Mouse (Mus musculus): ENCODE measurements around the gene Dnajb3. TPM values are rescaled to one million over a fixed set of nuclear protein-coding genes. Genes with fewer than 3 reads are reported as not detected.
A peak's percentile ranks its signal among the peaks of the same experiment; 100 is the strongest.

The Dnajb3 gene
- 13.2 and 13.5 TPM in 2 replicates for polyA plus RNA-seq (2015; fragmentation: Nextera tagmentation; extraction: Ambion mirVana)

DNA sequence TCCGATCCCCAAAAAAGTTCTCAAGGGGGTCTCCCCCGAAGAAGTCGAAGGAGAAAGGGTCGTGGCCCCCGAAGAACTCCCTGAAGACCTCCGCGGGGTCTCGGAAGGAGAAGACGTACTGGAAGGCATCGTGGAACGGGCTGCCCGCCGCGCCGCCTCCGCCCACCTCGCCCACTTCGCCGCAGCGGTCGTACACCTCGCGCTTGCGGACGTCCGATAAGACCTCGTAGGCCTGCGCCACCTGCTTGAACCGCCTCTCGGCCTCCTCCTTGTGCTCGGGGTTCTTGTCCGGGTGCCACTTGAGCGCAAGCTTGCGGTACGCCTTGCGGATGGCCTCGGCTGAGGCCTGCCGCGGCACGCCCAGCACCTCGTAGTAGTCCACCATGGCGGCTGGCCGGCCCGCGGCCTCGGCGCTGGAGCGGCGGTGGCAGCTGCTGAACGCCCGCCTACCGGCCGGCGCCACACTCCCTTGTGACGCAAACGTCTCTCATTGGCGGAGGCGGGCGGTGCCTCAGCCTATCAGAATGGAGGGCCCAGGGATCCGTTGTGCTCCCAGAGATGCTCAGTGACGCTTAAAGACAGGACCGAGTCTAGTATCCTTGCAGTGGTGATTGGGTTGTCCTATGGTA lies at the start of gene Dnajb3:
Dnajb3 (minus strand) TSS at position 489 of the 629 bp plus-strand sequence.
- Histone ChIP-seq H3K36me3 (peaks cover 8% of the 10 kb centered on the region; the same call in 1 of the 2 replicates), H3K27me3 (no peaks in the 10 kb centered on the region), H3K9ac (peak within 1 kb of the TSS; percentile 55), H3K9me3 (0 out of 2 replicates have a peak, but pooled peaks cover 8% of the 10 kb centered on the region), H3K27ac (replicated peaks) (peak within 1 kb of the TSS; percentile 57; the same call in 1 of the 2 replicates), H3K4me1 (replicated peaks) (peaks cover 8% of the 10 kb centered on the region), H3K4me2 (peak within 1 kb of the TSS; percentile 77), H3K4me3 (peak within 1 kb of the TSS; percentile 46)
- ATAC-seq (ENCODE audit: low FRiP score, low read depth): peak; percentile 100
- WGBS: 6% methylated on average over 62 of the region's 62 CpGs

DNA sequence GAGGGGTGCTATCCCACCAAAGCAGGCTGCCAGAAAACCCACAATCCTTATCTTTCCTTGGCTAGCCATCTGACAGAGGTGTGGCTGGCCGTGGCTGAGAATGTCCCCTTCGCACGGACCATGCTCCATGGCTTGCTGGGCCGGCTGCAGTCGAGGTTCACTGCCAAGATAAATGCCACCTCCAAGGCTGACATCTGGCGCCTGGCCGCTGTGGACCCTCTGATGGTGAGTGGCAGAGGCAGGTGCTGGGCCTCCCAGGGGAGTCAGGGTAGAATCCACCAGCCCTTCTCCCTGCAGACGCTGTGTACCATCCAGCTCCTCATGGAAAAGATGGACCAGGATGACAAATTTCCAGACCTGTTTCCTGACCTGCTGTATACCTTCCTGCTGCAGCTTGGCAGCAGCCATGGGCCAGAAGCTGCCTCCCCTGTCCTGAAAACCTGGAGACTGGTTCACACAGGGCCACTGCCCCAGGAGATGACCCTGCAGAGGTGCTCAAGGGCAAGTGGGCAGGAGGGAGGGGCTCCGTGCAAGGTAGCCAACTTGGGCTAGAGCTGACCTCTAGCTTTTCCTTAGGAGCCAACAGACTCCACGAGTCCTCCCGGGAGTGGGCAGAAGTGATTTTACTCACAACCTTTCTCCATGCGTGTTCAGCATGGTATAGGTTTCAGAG lies 49.3 kb upstream of the Dnajb3 start:
- Histone ChIP-seq H3K27me3 (no peaks in the 10 kb centered on the region), H3K4me2 (no peak overlapping the region), H3K9me3 (peaks cover 54% of the 10 kb centered on the region), H3K27ac (replicated peaks) (no peak overlapping the region), H3K9ac (no peak overlapping the region), H3K4me3 (no peak overlapping the region), H3K36me3 (no peaks in the 10 kb centered on the region), H3K4me1 (replicated peaks) (no peaks in the 10 kb centered on the region)
- ATAC-seq (ENCODE audit: low FRiP score, low read depth): no peak
- WGBS: 88% methylated on average over 12 of the region's 12 CpGs

DNA sequence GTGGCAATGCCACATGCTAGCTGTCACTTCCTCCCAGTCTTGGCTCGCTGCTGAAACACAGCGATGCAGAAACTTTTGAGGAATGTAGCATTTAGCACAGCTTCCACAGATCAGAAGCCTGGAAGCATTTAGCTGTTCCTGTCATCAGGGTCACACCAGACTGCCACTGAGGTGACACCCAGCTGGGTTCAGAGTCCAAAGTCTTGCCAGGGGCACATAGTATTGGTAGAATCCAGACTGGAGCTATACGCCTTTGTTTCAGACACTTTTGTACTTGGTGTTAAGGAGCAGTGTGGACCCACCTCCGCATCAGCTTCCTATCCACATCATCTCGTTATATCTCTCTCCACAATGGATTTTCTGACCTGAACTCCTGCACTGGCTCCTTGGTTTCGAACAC lies 48.0 kb upstream of the Dnajb3 start:
- no peak for ATAC-seq (ENCODE audit: low FRiP score, low read depth)
- H3K36me3 ChIP-seq: no peaks in the 10 kb centered on the region
- H3K4me2 ChIP-seq: no peak overlapping the region
- WGBS: 77% methylated on average over 6 of the region's 6 CpGs
- H3K4me3 ChIP-seq: no peak overlapping the region
- H3K27me3 ChIP-seq: no peaks in the 10 kb centered on the region
- no peak overlapping the region for H3K27ac ChIP-seq (replicated peaks)
- H3K4me1 ChIP-seq (replicated peaks): no peaks in the 10 kb centered on the region
- H3K9ac ChIP-seq: no peak overlapping the region
- H3K9me3 ChIP-seq: peaks cover 68% of the 10 kb centered on the region

DNA sequence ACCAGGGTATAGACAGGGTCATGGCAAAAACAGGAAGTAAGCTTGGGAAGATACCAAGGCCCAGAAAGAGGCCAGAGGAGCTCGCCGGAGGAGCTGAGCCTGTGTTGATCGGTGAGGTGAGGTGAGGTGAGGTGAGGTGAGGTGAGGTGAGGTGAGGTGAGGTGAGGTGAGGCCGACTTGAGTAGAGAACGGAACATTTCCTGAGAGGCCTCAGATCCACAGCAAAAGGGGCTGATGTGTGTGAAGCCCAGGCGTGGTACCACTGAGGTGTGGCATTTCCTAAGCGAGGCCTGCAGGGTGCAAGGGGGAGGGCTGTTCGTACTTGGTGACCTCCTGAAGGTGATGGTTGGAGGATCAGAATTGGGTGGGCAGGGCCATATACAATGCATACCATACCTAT lies 47.5 kb upstream of the Dnajb3 start:
- 77% methylated on average over 8 of the region's 8 CpGs for WGBS
- no peak for ATAC-seq (ENCODE audit: low FRiP score, low read depth)
- H3K9ac ChIP-seq: no peak overlapping the region
- no peaks in the 10 kb centered on the region for H3K4me1 ChIP-seq (replicated peaks)
- H3K27me3 ChIP-seq: no peaks in the 10 kb centered on the region
- no peaks in the 10 kb centered on the region for H3K36me3 ChIP-seq
- H3K4me3 ChIP-seq: no peak overlapping the region
- H3K9me3 ChIP-seq: peaks cover 72% of the 10 kb centered on the region
- H3K27ac ChIP-seq (replicated peaks): no peak overlapping the region
- H3K4me2 ChIP-seq: no peak overlapping the region

DNA sequence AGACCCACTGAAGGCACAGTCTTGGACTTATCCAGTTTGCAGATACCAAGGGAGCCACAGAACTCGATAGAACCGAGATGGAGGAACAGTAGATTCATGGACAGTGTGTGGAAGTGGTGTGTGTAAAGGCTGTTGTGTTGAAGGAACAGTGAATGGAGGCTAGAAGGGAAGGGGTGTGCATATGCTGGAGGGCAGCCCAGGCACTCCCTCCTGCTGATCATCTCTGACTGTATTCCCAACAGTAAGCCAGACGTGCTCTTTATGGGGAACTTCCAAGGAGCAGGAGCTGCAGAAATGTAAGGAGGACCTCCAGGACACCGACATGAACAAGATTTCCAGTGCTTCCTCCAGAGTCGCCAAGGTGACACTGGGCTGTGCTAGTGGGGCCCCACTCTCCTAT lies 44.4 kb upstream of the Dnajb3 start:
- no peaks in the 10 kb centered on the region for H3K27me3 ChIP-seq
- no peak overlapping the region for H3K4me3 ChIP-seq
- H3K9ac ChIP-seq: no peak overlapping the region
- H3K9me3 ChIP-seq: peaks cover 78% of the 10 kb centered on the region
- H3K27ac ChIP-seq (replicated peaks): no peak overlapping the region
- no peaks in the 10 kb centered on the region for H3K4me1 ChIP-seq (replicated peaks)
- 84% methylated on average over 5 of the region's 5 CpGs for WGBS
- no peak for ATAC-seq (ENCODE audit: low FRiP score, low read depth)
- no peaks in the 10 kb centered on the region for H3K36me3 ChIP-seq
- no peak overlapping the region for H3K4me2 ChIP-seq

DNA sequence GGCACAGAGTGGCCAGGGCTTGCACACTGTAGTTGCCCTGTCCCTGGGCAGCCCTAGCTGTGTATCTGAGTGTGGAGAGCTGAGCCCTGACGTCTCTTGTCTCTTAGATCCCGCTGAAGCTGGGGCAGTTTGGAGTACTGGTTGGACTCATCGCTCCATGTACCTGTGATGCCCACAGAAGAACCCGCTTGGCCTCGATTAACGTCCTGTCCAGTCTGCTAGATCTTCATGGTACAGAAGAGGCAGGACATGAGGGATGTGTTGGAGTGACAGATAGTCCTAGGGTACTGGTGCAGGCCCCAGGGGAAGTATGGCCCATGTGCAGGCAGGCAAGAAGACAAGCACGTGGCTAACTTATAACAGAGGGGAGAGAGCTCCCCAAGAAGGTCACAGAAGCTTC lies 44.0 kb upstream of the Dnajb3 start:
- no peaks in the 10 kb centered on the region for H3K4me1 ChIP-seq (replicated peaks)
- no peak overlapping the region for H3K9ac ChIP-seq
- no peaks in the 10 kb centered on the region for H3K36me3 ChIP-seq
- H3K9me3 ChIP-seq: peaks cover 78% of the 10 kb centered on the region
- H3K4me3 ChIP-seq: no peak overlapping the region
- H3K27ac ChIP-seq (replicated peaks): no peak overlapping the region
- no peak overlapping the region for H3K4me2 ChIP-seq
- 81% methylated on average over 7 of the region's 7 CpGs for WGBS
- no peak for ATAC-seq (ENCODE audit: low FRiP score, low read depth)
- no peaks in the 10 kb centered on the region for H3K27me3 ChIP-seq

DNA sequence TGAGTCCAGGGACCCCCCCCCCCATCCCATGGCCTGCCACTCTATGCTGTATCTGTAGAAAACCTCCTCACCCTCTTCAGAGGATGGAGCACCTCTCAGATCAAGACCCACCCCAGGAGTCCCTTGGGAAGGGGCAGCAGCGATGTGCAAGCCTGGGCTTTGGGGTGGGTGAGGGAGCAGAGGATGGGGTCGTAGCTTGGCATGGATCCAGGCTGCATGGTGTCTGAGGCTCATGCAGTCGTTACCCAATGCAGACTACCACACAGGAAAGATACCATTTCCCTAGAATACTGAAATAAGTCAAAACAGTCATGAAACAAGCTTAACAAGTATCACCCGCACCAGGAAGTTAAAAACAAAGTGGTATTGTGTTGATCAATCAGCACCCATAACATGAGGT lies 43.1 kb upstream of the Dnajb3 start:
- no peak for ATAC-seq (ENCODE audit: low FRiP score, low read depth)
- H3K27ac ChIP-seq (replicated peaks): no peak overlapping the region
- 73% methylated on average over 4 of the region's 4 CpGs for WGBS
- H3K9ac ChIP-seq: no peak overlapping the region
- H3K27me3 ChIP-seq: no peaks in the 10 kb centered on the region
- no peak overlapping the region for H3K4me3 ChIP-seq
- H3K4me1 ChIP-seq (replicated peaks): no peaks in the 10 kb centered on the region
- no peak overlapping the region for H3K4me2 ChIP-seq
- peaks cover 78% of the 10 kb centered on the region for H3K9me3 ChIP-seq
- H3K36me3 ChIP-seq: no peaks in the 10 kb centered on the region

DNA sequence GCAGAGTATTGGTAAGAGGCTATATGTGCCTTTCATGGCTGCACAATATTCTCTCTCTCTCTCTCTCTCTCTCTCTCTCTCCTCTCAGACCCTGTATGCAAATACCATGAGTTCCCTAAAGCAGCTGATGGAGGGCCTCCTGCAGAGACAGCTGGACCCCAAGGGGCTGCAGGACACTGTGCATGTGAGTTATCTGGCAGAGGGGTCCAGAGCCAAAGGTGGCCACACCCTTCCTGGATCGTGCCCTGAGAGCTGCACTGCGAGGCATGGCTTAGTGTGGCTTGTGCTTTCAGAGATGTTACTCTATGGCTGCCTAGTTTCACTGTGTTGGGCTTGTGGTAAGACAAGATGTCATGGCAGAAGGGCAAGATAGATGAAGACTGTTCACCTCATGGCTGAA lies 42.1 kb upstream of the Dnajb3 start:
- ATAC-seq (ENCODE audit: low FRiP score, low read depth): no peak
- H3K27me3 ChIP-seq: no peaks in the 10 kb centered on the region
- no peak overlapping the region for H3K4me2 ChIP-seq
- H3K4me1 ChIP-seq (replicated peaks): no peaks in the 10 kb centered on the region
- peaks cover 80% of the 10 kb centered on the region for H3K9me3 ChIP-seq
- H3K36me3 ChIP-seq: no peaks in the 10 kb centered on the region
- no peak overlapping the region for H3K27ac ChIP-seq (replicated peaks)
- no peak overlapping the region for H3K9ac ChIP-seq
- WGBS: 55% methylated on average over 2 of the region's 2 CpGs
- H3K4me3 ChIP-seq: no peak overlapping the region

DNA sequence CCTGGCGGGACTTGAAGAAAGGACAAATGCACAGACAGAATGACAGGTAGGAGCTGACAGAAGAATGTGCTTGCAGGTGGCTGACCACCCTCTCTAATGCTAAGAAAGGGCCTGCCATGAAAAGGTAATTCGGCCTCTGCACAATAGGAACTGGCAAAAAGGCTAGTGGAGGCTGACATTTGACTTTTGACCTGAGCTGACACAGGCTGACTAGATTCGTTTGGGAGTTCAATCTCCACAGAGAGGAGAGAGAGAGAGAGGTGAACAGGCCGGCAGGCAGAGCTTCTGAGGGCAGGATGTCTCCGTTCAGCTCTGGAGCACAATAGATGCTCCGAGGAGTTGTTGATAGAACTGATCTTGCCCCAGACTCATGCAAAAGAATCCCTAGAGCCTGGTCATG lies 40.8 kb upstream of the Dnajb3 start:
- H3K36me3 ChIP-seq: no peaks in the 10 kb centered on the region
- no peak overlapping the region for H3K4me3 ChIP-seq
- H3K27ac ChIP-seq (replicated peaks): no peak overlapping the region
- H3K4me2 ChIP-seq: no peak overlapping the region
- no peaks in the 10 kb centered on the region for H3K27me3 ChIP-seq
- WGBS: 45% methylated on average over 6 of the region's 6 CpGs
- no peaks in the 10 kb centered on the region for H3K4me1 ChIP-seq (replicated peaks)
- no peak for ATAC-seq (ENCODE audit: low FRiP score, low read depth)
- H3K9me3 ChIP-seq: peaks cover 86% of the 10 kb centered on the region
- no peak overlapping the region for H3K9ac ChIP-seq

DNA sequence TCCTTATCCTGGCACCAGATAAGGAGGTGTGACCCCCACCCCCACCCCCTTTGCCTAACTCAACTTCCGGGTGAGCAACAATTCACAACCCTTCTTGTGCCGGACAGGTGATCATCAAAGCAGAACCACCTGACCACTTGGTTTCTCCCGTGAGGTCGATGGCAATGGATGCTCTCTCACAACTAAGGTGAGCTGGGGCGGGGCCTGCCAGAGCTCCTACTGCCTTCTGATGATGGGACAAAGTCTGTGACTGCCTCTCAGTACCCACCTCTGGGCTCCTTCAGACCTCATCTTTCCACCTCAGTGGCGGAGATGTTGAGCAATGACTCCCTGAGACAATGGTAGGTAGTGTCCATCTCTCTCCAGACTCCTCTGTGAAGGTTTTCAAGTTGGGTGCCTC lies 40.3 kb upstream of the Dnajb3 start:
- 78% methylated on average over 6 of the region's 6 CpGs for WGBS
- H3K36me3 ChIP-seq: no peaks in the 10 kb centered on the region
- H3K4me2 ChIP-seq: no peak overlapping the region
- no peaks in the 10 kb centered on the region for H3K27me3 ChIP-seq
- no peaks in the 10 kb centered on the region for H3K4me1 ChIP-seq (replicated peaks)
- H3K9me3 ChIP-seq: peaks cover 83% of the 10 kb centered on the region
- no peak overlapping the region for H3K27ac ChIP-seq (replicated peaks)
- no peak for ATAC-seq (ENCODE audit: low FRiP score, low read depth)
- no peak overlapping the region for H3K4me3 ChIP-seq
- no peak overlapping the region for H3K9ac ChIP-seq

DNA sequence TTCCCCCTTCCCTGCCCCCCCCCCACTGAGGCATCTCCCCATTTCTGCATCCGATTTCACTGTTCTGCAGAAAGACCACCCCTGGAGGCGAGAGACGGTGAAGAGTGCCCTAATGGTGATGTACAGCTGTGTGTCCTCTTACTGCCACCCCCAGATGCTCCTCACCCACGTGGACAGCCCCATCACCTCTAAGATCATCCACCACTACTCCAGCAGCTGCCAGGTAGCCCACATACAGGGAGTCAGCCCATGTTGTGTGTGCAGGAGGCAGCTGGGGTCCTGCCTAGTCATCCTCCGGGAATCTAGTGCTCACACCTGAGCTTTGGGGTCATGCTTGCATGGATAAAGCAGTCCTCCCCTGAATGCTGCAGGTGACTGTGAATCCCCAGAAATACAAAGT lies 38.3 kb upstream of the Dnajb3 start:
- Histone ChIP-seq H3K27me3 (no peaks in the 10 kb centered on the region), H3K4me2 (no peak overlapping the region), H3K9me3 (peaks cover 83% of the 10 kb centered on the region), H3K4me3 (no peak overlapping the region), H3K36me3 (no peaks in the 10 kb centered on the region), H3K27ac (replicated peaks) (no peak overlapping the region), H3K4me1 (replicated peaks) (no peaks in the 10 kb centered on the region), H3K9ac (no peak overlapping the region)
- no peak for ATAC-seq (ENCODE audit: low FRiP score, low read depth)
- 68% methylated on average over 5 of the region's 5 CpGs for WGBS

DNA sequence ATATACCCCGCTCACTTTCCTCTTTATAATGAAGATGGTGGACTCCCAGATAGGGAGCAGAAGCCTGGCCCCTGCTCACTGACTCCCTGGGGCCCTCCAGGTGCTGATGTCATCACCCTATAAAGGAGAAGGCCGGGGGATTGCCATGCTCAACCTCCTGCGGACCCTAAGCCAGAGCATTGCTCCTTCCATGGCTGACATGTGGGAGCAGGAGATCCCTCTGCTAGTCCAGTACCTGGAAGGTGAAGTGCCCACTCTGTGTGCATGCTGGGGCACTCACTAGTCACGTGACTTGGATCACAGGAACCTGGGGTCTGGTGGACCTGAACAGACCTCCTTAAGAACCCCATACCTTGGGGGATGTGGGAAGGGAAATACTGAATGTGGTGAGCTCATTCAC lies 35.0 kb upstream of the Dnajb3 start:
- H3K27ac ChIP-seq (replicated peaks): no peak overlapping the region
- H3K9ac ChIP-seq: no peak overlapping the region
- no peak overlapping the region for H3K4me2 ChIP-seq
- H3K4me1 ChIP-seq (replicated peaks): no peaks in the 10 kb centered on the region
- no peak; the same call in 1 of the 2 replicates for ATAC-seq (ENCODE audit: low FRiP score, low read depth)
- no peak overlapping the region for H3K4me3 ChIP-seq
- H3K9me3 ChIP-seq: peaks cover 87% of the 10 kb centered on the region
- H3K36me3 ChIP-seq: no peaks in the 10 kb centered on the region
- 73% methylated on average over 4 of the region's 4 CpGs for WGBS
- H3K27me3 ChIP-seq: no peaks in the 10 kb centered on the region

Measured in hindbrain, embryonic 15.5 days (tissue).